Mouse (Mus musculus) activated CD4-positive, CD25-positive, alpha-beta regulatory T cell, adult 9 weeks (primary cell): ENCODE results near the gene Amy1. TPM values are rescaled to one million over a fixed set of nuclear protein-coding genes. Genes with fewer than 3 reads are reported as not detected.

Experiments used
- polyA plus RNA-seq: library from polyadenylated mRNA; unstranded; fragments of 100-300 nt; shearing (Covaris generic); gene quantifications from one replicate; pipeline ENCODE4 v1.2.1, GENCODE M21; 2017

Amy1 gene
- not detected for polyA plus RNA-seq

GRCm38 (mm10) chr3:113606599-113606998, at the start of gene Amy1:
TSS of gene Amy1 (minus strand) at chr3:113606699.

GRCm38 (mm10) chr3:113629606-113630359, 23.3 kb upstream of the Amy1 start, which contains the start of gene Rnpc3:
TSS of gene Rnpc3 (minus strand) at chr3:113630149.

GRCm38 (mm10) chr3:113532328-113532727, 74.2 kb downstream of the Amy1 start, which contains the start of gene Amy2a1:
TSS of gene Amy2a1 (minus strand) at chr3:113532428.

Other genes with a start within 250 kb of the Amy1 start
- not detected for gene Amy2a1, start 74.3 kb downstream of the Amy1 start, polyA plus RNA-seq
- 61.1 TPM for gene Rnpc3, start 23.4 kb upstream of the Amy1 start, polyA plus RNA-seq